Mouse (Mus musculus) heart, adult 18-20 months (tissue): ENCODE measurements around the gene Smim8. TPM values are rescaled to one million over a fixed set of nuclear protein-coding genes. Genes with fewer than 3 reads are reported as not detected.

Source experiments
- DNase-seq, 2 experiments: peaks; one replicate each; pipeline ENCODE4 v3.0.0; 2021 to 2022; ENCODE audit warnings: mixed read lengths in 1 of 2
- total RNA-seq, 2 experiments: library from RNA; stranded (reverse); gene quantifications; 2 replicates each; pipeline ENCODE4 v1.2.3; 2021

Gene Smim8
- total RNA-seq, 2 experiments from 2014 or later, result 62.3 to 65.8 TPM

DNA sequence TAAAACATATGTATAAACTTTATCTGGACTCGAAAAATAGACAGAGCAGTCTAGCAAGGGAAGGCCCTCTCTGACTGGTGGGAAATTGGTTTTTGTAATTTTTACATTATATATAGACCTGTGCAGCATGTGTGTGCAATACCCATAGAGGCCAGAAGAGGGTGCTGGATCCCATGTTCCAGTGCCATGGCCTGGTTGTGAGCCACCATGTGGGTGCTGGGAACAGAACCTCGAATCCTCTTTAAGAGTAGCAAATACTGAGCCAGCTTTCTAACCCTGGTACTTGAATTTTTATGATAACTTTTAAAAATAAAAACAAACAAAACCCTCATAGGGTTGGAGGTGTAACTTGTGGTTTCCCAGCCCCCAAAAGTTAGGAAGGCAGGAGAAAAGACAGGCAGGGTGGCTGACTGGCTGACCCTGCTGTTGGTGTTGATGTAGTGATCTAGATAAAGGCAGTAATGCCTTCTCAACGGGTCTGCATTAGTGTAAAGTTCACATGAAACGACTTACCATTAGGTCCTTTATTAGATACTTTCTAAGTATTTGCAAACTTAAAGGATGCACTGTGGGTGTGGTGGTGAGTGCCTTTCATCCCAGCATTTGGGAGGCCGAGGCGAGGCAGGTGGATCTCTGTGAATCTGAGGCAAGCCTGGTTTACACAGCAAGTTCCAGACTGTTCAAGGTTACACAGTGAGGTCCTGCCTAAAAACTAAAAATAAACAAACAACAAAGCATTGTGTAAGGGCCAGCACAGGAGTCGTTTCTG, 57.9 kb downstream of the Smim8 start:
- DNase-seq, result no peak

DNA sequence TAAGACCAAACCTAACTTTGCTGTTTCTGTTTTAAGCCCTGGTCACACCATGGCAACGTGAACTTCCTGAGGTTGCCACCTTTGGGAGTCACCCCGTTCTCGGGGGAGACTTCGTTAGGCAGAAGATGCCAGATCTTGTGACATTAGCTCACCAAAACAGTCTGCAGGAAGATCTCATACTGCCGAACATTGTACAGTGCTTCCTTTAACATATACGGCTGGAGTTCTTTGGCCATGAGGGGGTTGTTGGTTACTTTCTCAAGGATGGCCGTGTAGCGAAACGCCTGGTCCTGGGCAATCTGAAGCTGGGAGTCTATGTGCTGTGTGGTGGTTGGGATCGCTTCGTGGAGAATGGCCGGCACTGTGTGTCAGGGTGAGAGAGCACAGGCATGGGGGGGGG, 58.8 kb downstream of the Smim8 start:
- DNase-seq, result no peak

Other genes starting within 250 kb of the Smim8 start
- 10 to 100 TPM; 56.7 to 62.5 TPM for gene Akirin2, start 227.5 kb downstream of the Smim8 start, total RNA-seq
- 10 to 100 TPM; 31.5 to 33.9 TPM for gene Orc3, start 163.5 kb downstream of the Smim8 start, total RNA-seq
- 10 to 100 TPM; 22.5 to 25.4 TPM for gene Rars2, start 163.5 kb downstream of the Smim8 start, total RNA-seq
- 10 to 100 TPM; 11.8 to 14.6 TPM for gene Slc35a1, start 91.0 kb downstream of the Smim8 start, total RNA-seq
- gene Cfap206, start 48.2 kb downstream of the Smim8 start, total RNA-seq, result under 1 TPM in 1 of 2 experiments, not detected in 1; 0.72 TPM
- gene Gm136, start 22.2 kb downstream of the Smim8 start, total RNA-seq, result not detected
- gene Zfp292, start 104.5 kb upstream of the Smim8 start, total RNA-seq, result 10 to 100 TPM; 12.7 to 14.4 TPM
- not detected for gene Cga, start 115.4 kb upstream of the Smim8 start, total RNA-seq